Mouse (Mus musculus) bone marrow, adult 2 months (tissue): ENCODE measurements at regions not wholly inside any gene's neighbourhood (a gene's known extent, or its start where the extent isn't known, plus 50 kb on each side); places are given as distances from the start of the nearest gene placed in this dataset.

Experiments
- H3K27ac ChIP-seq: fragments of 200-500 bp; 2 replicates; pipeline ENCODE4 v1.5.1; 2012; ENCODE audit warnings: low read depth, mild to moderate bottlenecking, control low read depth, inconsistent platforms, low read length; ENCODE audit not compliant: control insufficient read depth, poor library complexity, insufficient read depth
- H3K4me1 ChIP-seq: fragments of 200-500 bp; 2 replicates; pipeline ENCODE4 v1.6.1; 2011; ENCODE audit warnings: low read length; ENCODE audit not compliant: control insufficient read depth, insufficient read depth
- H3K4me3 ChIP-seq: fragments of 200-500 bp; replicated peaks from 2 replicates; pipeline ENCODE3; 2011; ENCODE audit warnings: mild to moderate bottlenecking, low read depth, low read length, control low read depth; ENCODE audit not compliant: control insufficient read depth
- CTCF ChIP-seq: fragments of 200-500 bp; IDR thresholded peaks from 2 replicates; pipeline ENCODE4 v1.5.1; 2011; ENCODE audit warnings: low read length, control low read depth; ENCODE audit not compliant: control insufficient read depth, insufficient read depth
- POLR2A ChIP-seq: fragments of 200-500 bp; IDR thresholded peaks from 2 replicates; pipeline ENCODE4 v1.6.1; 2011; ENCODE audit warnings: low read depth, mild to moderate bottlenecking, control low read depth, low read length, borderline replicate concordance; ENCODE audit not compliant: control insufficient read depth
- WGBS: fragments of 180-500 bp; shearing (Covaris S2); methylation state at CpG from one replicate; pipeline ENCODE4 v1.1.7; 2018; 5-methylcytosine and 5-hydroxymethylcytosine counted together

GRCm38 (mm10) chr8:95968828-95969227 is 80.5 kb upstream of the Got2 start:
- H3K27ac ChIP-seq = no peak overlapping the region
- no peak overlapping the region for H3K4me3 ChIP-seq
- H3K4me1 ChIP-seq = no peaks in the 10 kb centered on the region
- WGBS = 78% methylated on average over 6 of the region's 6 CpGs
- TF ChIP-seq CTCF = no peak
- TF ChIP-seq POLR2A = no peak

- TF ChIP-seq POLR2A (no peak), CTCF (no peak)
- WGBS = 55% methylated on average over 1 of the region's 1 CpGs
- Histone ChIP-seq H3K4me1 (no peaks in the 10 kb centered on the region), H3K4me3 (no peak overlapping the region), H3K27ac (no peak overlapping the region)
Observed at GRCm38 (mm10) chr8:95966430-95966829, 78.1 kb upstream of the Got2 start.

GRCm38 (mm10) chr8:95952257-95952656 is 63.9 kb upstream of the Got2 start:
- no peak for TF ChIP-seq CTCF
- no peak for TF ChIP-seq POLR2A
- H3K27ac ChIP-seq = no peak overlapping the region
- H3K4me3 ChIP-seq = no peak overlapping the region
- H3K4me1 ChIP-seq = no peaks in the 10 kb centered on the region
- 38% methylated on average over 10 of the region's 10 CpGs for WGBS

- 4% methylated on average over 17 of the region's 17 CpGs for WGBS
- Histone ChIP-seq H3K27ac (no peak overlapping the region), H3K4me1 (no peaks in the 10 kb centered on the region), H3K4me3 (no peak overlapping the region)
- TF ChIP-seq CTCF = peak; percentile 47; the same call in 1 of the 2 replicates
- no peak for TF ChIP-seq POLR2A
Observed at GRCm38 (mm10) chr8:95951794-95952193, 63.4 kb upstream of the Got2 start.
